Mouse (Mus musculus) neural tube, embryonic 13.5 days (tissue): ENCODE measurements around the gene Cx3cr1. TPM values are rescaled to one million over a fixed set of nuclear protein-coding genes. Genes with fewer than 3 reads are reported as not detected.
A peak's percentile ranks its signal among the peaks of the same experiment; 100 is the strongest.
"Not testable (repeated sequence)": the region's sequence is repeated elsewhere in the genome, so short reads cannot be mapped to it uniquely, and the experiment has no call there.

Source experiments
- ATAC-seq: fragments of 200-750 bp; cut with Nextera tagmentation; 2 replicates; pipeline ENCODE4 v1.8.0; 2017; ENCODE audit warnings: low read depth, mild to moderate bottlenecking, moderate TSS enrichment, moderate library complexity
- H3K27ac ChIP-seq: fragments of 300-500 bp; sonication (generic); replicated peaks from 2 replicates; pipeline ENCODE4 v1.5.1; 2015; ENCODE audit warnings: moderate library complexity, mild to moderate bottlenecking, inconsistent platforms
- H3K27me3 ChIP-seq: fragments of 300-500 bp; sonication (generic); 2 replicates; pipeline ENCODE4 v1.6.1; 2015; ENCODE audit warnings: mild to moderate bottlenecking, inconsistent platforms
- H3K36me3 ChIP-seq: fragments of 300-500 bp; sonication (generic); 2 replicates; pipeline ENCODE4 v1.6.1; 2015; ENCODE audit warnings: mild to moderate bottlenecking, inconsistent platforms
- H3K4me1 ChIP-seq: fragments of 300-500 bp; sonication (generic); replicated peaks from 2 replicates; pipeline ENCODE4 v1.6.1; 2015; ENCODE audit warnings: inconsistent platforms
- H3K4me2 ChIP-seq: fragments of 300-500 bp; sonication (generic); 2 replicates; pipeline ENCODE4 v1.6.1; 2015; ENCODE audit warnings: inconsistent platforms, mild to moderate bottlenecking, moderate library complexity
- H3K4me3 ChIP-seq: fragments of 300-500 bp; sonication (generic); 2 replicates; pipeline ENCODE4 v1.5.1; 2015; ENCODE audit warnings: mild to moderate bottlenecking, inconsistent platforms
- H3K9ac ChIP-seq: fragments of 300-500 bp; sonication (generic); 2 replicates; pipeline ENCODE4 v1.6.1; 2015; ENCODE audit warnings: moderate library complexity, mild to moderate bottlenecking, inconsistent platforms
- H3K9me3 ChIP-seq: fragments of 300-500 bp; sonication (generic); 2 replicates; pipeline ENCODE4 v1.6.1; 2016; ENCODE audit warnings: inconsistent platforms
- WGBS: fragments of 180-500 bp; shearing (Covaris S2); methylation state at CpG from one replicate; pipeline ENCODE4 v1.1.7; 2015; 5-methylcytosine and 5-hydroxymethylcytosine counted together
- polyA plus RNA-seq: library from polyadenylated mRNA; unstranded; fragments of >200 nt; fragmentation: Nextera tagmentation; extraction: Ambion mirVana; gene quantifications from 2 replicates; pipeline ENCODE4 v1.2.1, GENCODE M21; 2015

Gene Cx3cr1
- polyA plus RNA-seq, 1 experiment from 2014 or later: 11.9 TPM

DNA sequence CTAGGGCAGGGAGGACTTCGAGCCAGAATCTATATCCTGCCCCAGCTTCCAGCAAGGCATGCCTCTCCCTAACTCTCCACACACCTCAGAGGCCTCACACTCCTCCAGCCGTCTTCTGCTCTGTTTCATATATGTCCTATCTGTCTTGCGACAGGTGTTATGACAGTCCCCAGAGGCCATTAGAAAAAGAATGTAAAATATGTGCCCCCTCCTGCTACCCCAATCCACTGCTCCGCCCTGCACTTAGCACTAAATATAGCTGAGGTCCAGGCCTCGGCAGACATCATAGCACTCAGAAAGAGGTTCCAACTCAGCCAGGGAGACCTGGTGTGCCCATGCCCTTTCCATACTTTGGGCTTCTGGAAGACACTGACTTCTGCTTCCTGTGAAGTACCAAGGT is 48.5 kb downstream of the Cx3cr1 start:
- 68% methylated on average over 5 of the region's 5 CpGs for WGBS

GRCm38 (mm10) chr9:120020285-120020890 is 49.3 kb downstream of the Cx3cr1 start:
- WGBS: 50% methylated on average over 7 of the region's 7 CpGs
- H3K36me3 ChIP-seq: no peaks in the 10 kb centered on the region
- no peak overlapping the region for H3K9ac ChIP-seq
- no peak for ATAC-seq
- no peak overlapping the region for H3K4me3 ChIP-seq
- H3K4me2 ChIP-seq: no peak overlapping the region
- H3K27me3 ChIP-seq: no peaks in the 10 kb centered on the region
- H3K27ac ChIP-seq: no peak overlapping the region
- H3K4me1 ChIP-seq: no peaks in the 10 kb centered on the region
- H3K9me3 ChIP-seq: no peaks in the 10 kb centered on the region

More for the DNA sequence above, 48.5 kb downstream of the Cx3cr1 start:
- Histone ChIP-seq H3K4me1 (no peaks in the 10 kb centered on the region), H3K27ac (no peak overlapping the region), H3K36me3 (no peaks in the 10 kb centered on the region), H3K4me2 (no peak overlapping the region), H3K9ac (no peak overlapping the region), H3K9me3 (no peaks in the 10 kb centered on the region), H3K4me3 (no peak overlapping the region), H3K27me3 (no peaks in the 10 kb centered on the region)
- no peak for ATAC-seq

GRCm38 (mm10) chr9:120016956-120017355 is 52.7 kb downstream of the Cx3cr1 start:
- Histone ChIP-seq H3K4me1 (no peaks in the 10 kb centered on the region), H3K4me3 (no peak overlapping the region), H3K4me2 (no peak overlapping the region), H3K27ac (no peak overlapping the region), H3K9ac (no peak overlapping the region), H3K36me3 (no peaks in the 10 kb centered on the region), H3K27me3 (peaks cover 15% of the 10 kb centered on the region), H3K9me3 (no peaks in the 10 kb centered on the region)
- no peak for ATAC-seq
- WGBS: 70% methylated on average over 10 of the region's 10 CpGs

DNA sequence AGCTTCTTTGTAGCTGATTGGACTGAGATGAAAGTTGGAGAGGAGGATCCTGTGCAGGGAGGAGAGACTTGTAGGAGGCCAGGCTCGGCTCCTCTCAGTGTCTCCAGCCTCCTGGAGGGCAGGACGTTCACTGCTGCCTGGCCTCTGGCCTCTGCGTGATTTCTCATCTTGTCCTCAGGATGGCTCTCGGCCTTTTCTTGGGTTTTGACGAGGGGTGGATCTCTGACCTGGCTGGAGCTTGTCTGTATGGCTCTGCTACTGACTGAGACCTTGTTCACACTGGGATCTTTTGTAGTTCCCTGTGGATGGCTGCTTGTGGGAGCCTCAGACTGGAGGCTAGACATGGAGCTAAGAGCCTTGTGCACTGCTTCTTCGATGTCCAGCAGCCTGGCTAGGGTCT is 54.9 kb downstream of the Cx3cr1 start:
- Histone ChIP-seq H3K27ac (no peak overlapping the region), H3K4me3 (no peak overlapping the region), H3K4me1 (peaks cover 12% of the 10 kb centered on the region; the same call in 1 of the 2 replicates), H3K9ac (no peak overlapping the region), H3K36me3 (no peaks in the 10 kb centered on the region), H3K27me3 (peaks cover 15% of the 10 kb centered on the region), H3K4me2 (no peak overlapping the region), H3K9me3 (no peaks in the 10 kb centered on the region)
- WGBS: 62% methylated on average over 6 of the region's 6 CpGs
- no peak for ATAC-seq

GRCm38 (mm10) chr9:120013251-120013820 is 56.3 kb downstream of the Cx3cr1 start:
- whole genome bisulfite sequencing: 73% methylated on average over 11 of the region's 11 CpGs
- Histone ChIP-seq H3K4me3 (no peak overlapping the region), H3K36me3 (no peaks in the 10 kb centered on the region), H3K27me3 (peaks cover 15% of the 10 kb centered on the region), H3K9ac (no peak overlapping the region), H3K4me1 (peaks cover 12% of the 10 kb centered on the region; the same call in 1 of the 2 replicates), H3K4me2 (no peak overlapping the region), H3K27ac (no peak overlapping the region), H3K9me3 (no peaks in the 10 kb centered on the region)
- ATAC-seq: no peak

DNA sequence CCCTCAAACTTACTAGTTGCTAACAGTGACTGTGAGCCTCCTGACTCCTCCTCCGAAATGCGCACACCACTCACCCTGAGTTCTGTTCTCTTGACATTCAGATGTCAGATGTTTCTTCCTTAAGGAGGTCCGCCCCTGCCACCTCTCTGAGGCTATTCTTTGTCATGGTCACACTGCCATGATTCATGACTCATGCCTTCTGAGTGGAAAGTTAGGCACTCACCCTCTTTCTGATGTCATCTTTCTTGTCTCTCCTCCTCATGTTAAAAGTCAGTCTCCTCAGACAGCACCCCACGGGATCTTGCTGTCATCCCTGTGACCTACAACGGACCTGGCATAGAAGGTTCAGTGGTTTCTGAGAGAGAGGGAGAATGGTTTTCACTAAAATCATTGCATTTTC is 56.9 kb downstream of the Cx3cr1 start:
- Histone ChIP-seq H3K4me2 (no peak overlapping the region), H3K27ac (no peak overlapping the region), H3K27me3 (peaks cover 15% of the 10 kb centered on the region), H3K9ac (no peak overlapping the region), H3K4me3 (no peak overlapping the region), H3K4me1 (peaks cover 12% of the 10 kb centered on the region; the same call in 1 of the 2 replicates), H3K36me3 (no peaks in the 10 kb centered on the region), H3K9me3 (no peaks in the 10 kb centered on the region)
- no peak for ATAC-seq
- 88% methylated on average over 5 of the region's 5 CpGs for WGBS

DNA sequence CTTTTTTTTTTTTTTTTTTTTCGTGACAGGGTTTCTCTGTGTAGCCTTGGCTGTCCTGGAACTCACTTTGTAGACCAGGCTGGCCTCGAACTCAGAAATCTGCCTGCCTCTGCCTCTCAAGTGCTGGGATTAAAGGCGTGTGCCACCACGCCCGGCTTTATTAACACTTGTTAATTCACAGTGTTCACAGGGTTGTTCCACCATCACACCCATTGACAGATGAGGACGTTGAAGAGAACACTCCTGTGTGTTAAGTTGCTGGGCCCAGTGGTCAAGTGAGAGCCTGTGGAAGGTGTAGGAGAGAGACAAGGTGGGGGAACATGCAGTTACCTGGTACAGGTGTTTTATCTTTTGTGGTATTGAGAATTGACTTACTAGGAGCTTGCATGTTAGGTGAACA is 57.5 kb downstream of the Cx3cr1 start:
- not testable (repeated sequence) for H3K9ac ChIP-seq, H3K9me3 ChIP-seq, H3K36me3 ChIP-seq, H3K4me2 ChIP-seq, H3K27ac ChIP-seq, H3K4me3 ChIP-seq, ATAC-seq
- H3K27me3 ChIP-seq: peaks cover 15% of the 10 kb centered on the region
- WGBS: 85% methylated on average over 6 of the region's 6 CpGs
- H3K4me1 ChIP-seq: peaks cover 12% of the 10 kb centered on the region; the same call in 1 of the 2 replicates

DNA sequence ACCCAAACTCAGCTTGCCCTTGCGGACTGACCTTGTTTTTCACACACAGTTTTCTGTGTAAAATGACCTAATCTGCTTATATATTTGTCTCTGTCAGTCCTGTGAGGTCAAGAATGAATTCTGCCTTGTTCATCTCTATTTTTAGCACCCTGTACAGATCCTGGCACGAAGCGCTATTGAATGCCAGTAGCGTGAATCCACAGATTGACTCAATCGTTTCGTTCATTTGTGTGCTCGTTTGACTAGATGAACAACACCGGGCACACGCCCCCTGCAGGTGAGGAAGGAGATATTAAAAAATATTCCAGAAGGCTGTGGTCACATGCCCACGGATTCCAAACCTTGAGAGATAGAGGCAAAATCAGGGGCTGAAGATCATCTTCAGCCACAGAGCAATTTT is 58.1 kb downstream of the Cx3cr1 start:
- ATAC-seq: peak; percentile 69
- 2% methylated on average over 10 of the region's 10 CpGs for WGBS
- Histone ChIP-seq H3K4me2 (peak overlapping the region; percentile 74), H3K27ac (peak overlapping the region; percentile 85), H3K36me3 (no peaks in the 10 kb centered on the region), H3K9ac (peak overlapping the region; percentile 72), H3K9me3 (no peaks in the 10 kb centered on the region), H3K27me3 (peaks cover 15% of the 10 kb centered on the region), H3K4me3 (peak overlapping the region; percentile 45), H3K4me1 (peaks cover 12% of the 10 kb centered on the region; the same call in 1 of the 2 replicates)

DNA sequence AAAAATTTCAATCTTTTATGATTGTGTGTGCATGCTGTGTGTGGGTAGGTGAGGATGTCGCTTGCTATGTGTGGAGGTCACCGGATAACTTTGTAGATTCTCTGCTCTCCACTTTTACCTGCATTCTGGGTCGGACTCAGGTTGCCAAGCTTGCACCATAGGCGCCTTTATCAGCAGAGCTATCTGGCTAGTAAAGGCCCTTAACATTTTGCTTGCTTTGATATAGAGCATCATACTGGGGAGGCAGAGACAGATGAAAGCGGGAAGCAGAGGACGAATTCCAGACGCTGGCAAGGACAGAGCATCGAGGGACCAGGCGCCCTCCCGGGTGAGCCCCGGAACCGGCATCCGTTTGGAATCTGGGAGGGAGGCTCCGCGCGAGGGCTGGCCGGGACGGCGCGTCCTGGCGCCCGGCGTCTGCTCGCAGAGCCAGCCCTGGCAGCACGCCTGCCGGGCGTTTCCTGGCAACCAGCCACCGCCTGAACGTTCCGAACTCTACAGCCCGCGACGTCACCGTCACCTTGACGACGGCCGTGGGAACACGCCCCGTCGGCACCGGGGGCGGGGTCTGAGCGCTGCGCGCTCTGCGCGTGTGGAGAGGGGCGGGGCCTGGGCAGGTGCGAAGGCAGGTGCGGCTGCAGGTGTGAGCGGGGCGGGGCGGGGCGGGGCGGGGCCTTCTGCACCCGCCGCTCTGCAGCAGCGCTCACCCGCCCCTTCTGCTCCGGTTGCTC is 58.7 kb downstream of the Cx3cr1 start:
- peak; percentile 95 for ATAC-seq
- Histone ChIP-seq H3K9me3 (no peaks in the 10 kb centered on the region), H3K27me3 (peaks cover 15% of the 10 kb centered on the region), H3K36me3 (no peaks in the 10 kb centered on the region), H3K9ac (peak overlapping the region; percentile 72), H3K4me2 (peak overlapping the region; percentile 74), H3K4me3 (peak overlapping the region; percentile 45), H3K27ac (peak overlapping the region; percentile 85), H3K4me1 (peaks cover 12% of the 10 kb centered on the region; the same call in 1 of the 2 replicates)
- WGBS: 2% methylated on average over 53 of the region's 60 CpGs

DNA sequence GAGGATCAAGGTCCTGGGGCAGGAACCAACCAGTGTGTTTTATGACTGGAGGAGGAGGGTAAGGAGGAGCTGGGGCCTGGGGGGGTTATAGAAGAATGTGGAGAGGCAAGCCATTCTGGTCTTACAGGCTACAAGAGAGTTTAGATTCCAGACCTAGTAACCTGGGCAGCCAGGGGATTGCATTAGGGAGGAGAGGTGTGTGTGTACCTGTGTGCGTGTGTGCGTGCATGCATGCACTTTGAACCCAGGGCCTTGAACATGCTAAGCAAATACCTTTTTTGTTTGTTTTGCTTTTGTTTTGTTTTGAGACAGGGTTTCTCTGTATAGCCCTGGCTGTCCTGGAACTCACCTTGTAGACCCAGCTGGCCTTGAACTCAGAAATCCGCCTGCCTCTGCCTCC is 59.8 kb downstream of the Cx3cr1 start:
- no peak overlapping the region for H3K27ac ChIP-seq
- H3K36me3 ChIP-seq: no peaks in the 10 kb centered on the region
- peaks cover 15% of the 10 kb centered on the region for H3K27me3 ChIP-seq
- 98% methylated on average over 3 of the region's 3 CpGs for WGBS
- H3K9ac ChIP-seq: no peak overlapping the region
- H3K4me1 ChIP-seq: peaks cover 12% of the 10 kb centered on the region; the same call in 1 of the 2 replicates
- no peak overlapping the region for H3K4me3 ChIP-seq
- no peak overlapping the region for H3K4me2 ChIP-seq
- no peak for ATAC-seq
- H3K9me3 ChIP-seq: no peaks in the 10 kb centered on the region

- no peaks in the 10 kb centered on the region for H3K9me3 ChIP-seq
- WGBS: 63% methylated on average over 7 of the region's 7 CpGs
- H3K4me1 ChIP-seq: peaks cover 12% of the 10 kb centered on the region; the same call in 1 of the 2 replicates
- peaks cover 15% of the 10 kb centered on the region for H3K27me3 ChIP-seq
- H3K9ac ChIP-seq: no peak overlapping the region
- H3K4me3 ChIP-seq: no peak overlapping the region
- H3K4me2 ChIP-seq: no peak overlapping the region
- H3K36me3 ChIP-seq: no peaks in the 10 kb centered on the region
- H3K27ac ChIP-seq: no peak overlapping the region
- no peak for ATAC-seq
Measured at GRCm38 (mm10) chr9:120009226-120009841, 60.3 kb downstream of the Cx3cr1 start.

GRCm38 (mm10) chr9:120007833-120008232 is 61.8 kb downstream of the Cx3cr1 start:
- peaks cover 7% of the 10 kb centered on the region for H3K27me3 ChIP-seq
- H3K9ac ChIP-seq: no peak overlapping the region
- H3K36me3 ChIP-seq: no peaks in the 10 kb centered on the region
- no peak for ATAC-seq
- WGBS: 87% methylated on average over 1 of the region's 1 CpGs
- no peaks in the 10 kb centered on the region for H3K9me3 ChIP-seq
- no peak overlapping the region for H3K4me3 ChIP-seq
- H3K4me2 ChIP-seq: no peak overlapping the region
- peaks cover 12% of the 10 kb centered on the region; the same call in 1 of the 2 replicates for H3K4me1 ChIP-seq
- no peak overlapping the region for H3K27ac ChIP-seq
